Mouse (Mus musculus): Measurements from ENCODE around the gene Galnt11. TPM values are rescaled to one million over a fixed set of nuclear protein-coding genes. Genes with fewer than 3 reads are reported as not detected.
A peak's percentile ranks its signal among the peaks of the same experiment; 100 is the strongest.

Gene Galnt11
- total and polyA plus RNA-seq, 3 experiments = 12.6 to 13.6 TPM; not detected in 1

GRCm38 (mm10) chr5:25296830-25297229, 75.1 kb downstream of the Galnt11 start (continued):
- TF ChIP-seq RAD21 (IDR thresholded peaks at IDR 0.05; ENCODE audit: low read depth, low read length) (no peak), MEF2A (IDR thresholded peaks at IDR 0.05; ENCODE audit: extremely low read depth, insufficient replicate concordance, low read depth, low read length, poor library complexity, severe bottlenecking) (no peak), MXI1 (IDR thresholded peaks at IDR 0.05; ENCODE audit: low read depth, low read length) (peak; percentile 55; the same call in 1 of the 2 replicates), GATA1 (IDR thresholded peaks at IDR 0.05; ENCODE audit: low read depth, low read length) (peak; percentile 89), POLR2A (IDR thresholded peaks at IDR 0.05; ENCODE audit: control insufficient read depth in 1 of 2, insufficient read depth in 1 of 2, low read depth in 1 of 2, low read length in 2 of 2, poor library complexity in 1 of 2) (no peak), TBP (IDR thresholded peaks at IDR 0.05; ENCODE audit: low read depth, low read length) (no peak), SMC3 (IDR thresholded peaks at IDR 0.05; ENCODE audit: low read depth, low read length) (no peak), BHLHE40 (IDR thresholded peaks at IDR 0.05; ENCODE audit: borderline replicate concordance, low read depth, low read length) (no peak), KAT2A (conservative IDR thresholded peaks at IDR 0.05; ENCODE audit: low read depth, low read length) (no peak), ZNF384 (IDR thresholded peaks at IDR 0.05; ENCODE audit: low read depth, low read length) (no peak)

GRCm38 (mm10) chr5:25310226-25310625, 88.5 kb downstream of the Galnt11 start:
- H3K4me3 ChIP-seq (ENCODE audit: control insufficient read depth in 1 of 2, insufficient read depth in 1 of 2, low read depth in 2 of 2, low read length in 2 of 2) = no peak overlapping the region
- no peak overlapping the region for H3K27ac ChIP-seq (ENCODE audit: control insufficient read depth, low read depth, low read length)
- H3K27me3 ChIP-seq (ENCODE audit: control insufficient read depth in 1 of 2, insufficient read depth in 2 of 2, low read length in 2 of 2) = no peaks in the 10 kb centered on the region
- H3K79me2 ChIP-seq (ENCODE audit: control insufficient read depth, insufficient read depth, low read length, poor library complexity) = no peaks in the 10 kb centered on the region
- peaks cover 7 to 58% of the 10 kb centered on the region in 2 experiments for H3K36me3 ChIP-seq (ENCODE audit: control insufficient read depth in 1 of 2, insufficient read depth in 2 of 2, low read length in 2 of 2)
- TF ChIP-seq TAL1 (IDR thresholded peaks at IDR 0.05; ENCODE audit: low read length) (peak; percentile 45), EP300 (IDR thresholded peaks at IDR 0.05; ENCODE audit: low read depth in 1 of 2, low read length in 2 of 2) (peak; percentile 65 to 69; a peak in 3 of 4 replicates), TCF12 (IDR thresholded peaks at IDR 0.05; ENCODE audit: low read depth, low read length) (peak; percentile 87), CTCF (IDR thresholded peaks at IDR 0.05 in 2 of 3, conservative IDR thresholded peaks at IDR 0.05 in 1 of 3; ENCODE audit: control insufficient read depth in 1 of 3, insufficient read depth in 1 of 3, low read depth in 2 of 3, low read length in 3 of 3, poor library complexity in 1 of 3, severe bottlenecking in 1 of 3) (no peak), RCOR1 (IDR thresholded peaks at IDR 0.05; ENCODE audit: low read depth, low read length) (no peak), BHLHE40 (IDR thresholded peaks at IDR 0.05; ENCODE audit: borderline replicate concordance, low read depth, low read length) (no peak), USF2 (IDR thresholded peaks at IDR 0.05; ENCODE audit: borderline replicate concordance in 1 of 2, insufficient read depth in 1 of 2, low read depth in 1 of 2, low read length in 2 of 2) (no peak), SMC3 (IDR thresholded peaks at IDR 0.05; ENCODE audit: low read depth, low read length) (no peak), GATA1 (IDR thresholded peaks at IDR 0.05; ENCODE audit: low read depth, low read length) (peak; percentile 75), ZC3H11A (IDR thresholded peaks at IDR 0.05; ENCODE audit: low read depth, low read length) (no peak)
- no peaks in the 10 kb centered on the region for H3K9me3 ChIP-seq (replicated peaks; ENCODE audit: insufficient read depth, low read length)
- peak; percentile 31 for DNase-seq (ENCODE audit: low read depth, low spot score)
- H3K4me1 ChIP-seq (ENCODE audit: control insufficient read depth in 1 of 2, insufficient read depth in 2 of 2, low read length in 2 of 2) = peaks cover 0 to 7% of the 10 kb centered on the region in 2 experiments; a peak in 2 of 4 replicates
- no peak overlapping the region for H3K9ac ChIP-seq (ENCODE audit: control insufficient read depth, low read depth, low read length, poor library complexity, severe bottlenecking)

GRCm38 (mm10) chr5:25313881-25314280, 92.2 kb downstream of the Galnt11 start:
- Histone ChIP-seq H3K79me2 (ENCODE audit: control insufficient read depth, insufficient read depth, low read length, poor library complexity) (no peaks in the 10 kb centered on the region), H3K27ac (ENCODE audit: control insufficient read depth, low read depth, low read length) (no peak overlapping the region), H3K36me3 (ENCODE audit: control insufficient read depth in 1 of 2, insufficient read depth in 2 of 2, low read length in 2 of 2) (peaks cover 7 to 52% of the 10 kb centered on the region in 2 experiments), H3K9ac (ENCODE audit: control insufficient read depth, low read depth, low read length, poor library complexity, severe bottlenecking) (no peak overlapping the region), H3K27me3 (ENCODE audit: control insufficient read depth in 1 of 2, insufficient read depth in 2 of 2, low read length in 2 of 2) (no peaks in the 10 kb centered on the region), H3K4me1 (ENCODE audit: control insufficient read depth in 1 of 2, insufficient read depth in 2 of 2, low read length in 2 of 2) (peaks cover 0 to 7% of the 10 kb centered on the region in 2 experiments; a peak in 2 of 4 replicates), H3K4me3 (ENCODE audit: control insufficient read depth in 1 of 2, insufficient read depth in 1 of 2, low read depth in 2 of 2, low read length in 2 of 2) (no peak overlapping the region), H3K9me3 (replicated peaks; ENCODE audit: insufficient read depth, low read length) (no peaks in the 10 kb centered on the region)
- TF ChIP-seq CHD2 (IDR thresholded peaks at IDR 0.05; ENCODE audit: low read length) = no peak
- no peak for TF ChIP-seq JUND (IDR thresholded peaks at IDR 0.05; ENCODE audit: low read depth, low read length)
- TF ChIP-seq ZMIZ1 (IDR thresholded peaks at IDR 0.05; ENCODE audit: low read depth, low read length) = no peak
- no peak for TF ChIP-seq KAT2A (conservative IDR thresholded peaks at IDR 0.05; ENCODE audit: low read depth, low read length)
- peak; percentile 62 for DNase-seq (ENCODE audit: low read depth, low spot score)

Data from MEL (cell line).